Mouse (Mus musculus) mammary gland, adult 2 months (tissue): Measurements from ENCODE around the gene Rnf224. TPM values are rescaled to one million over a fixed set of nuclear protein-coding genes. Genes with fewer than 3 reads are reported as not detected.

Source experiments
- polyA plus RNA-seq: library from polyadenylated mRNA; depleted of rRNA; stranded (reverse); fragments of >200 nt; gene quantifications from 2 replicates; pipeline ENCODE4 v1.2.3, GENCODE M21; 2012; ENCODE audit warnings: low replicate concordance; rRNA removed

The Rnf224 gene
- polyA plus RNA-seq: 0.19 and 0.24 TPM in 2 replicates

GRCm38 (mm10) chr2:25236614-25237013 is at the start of gene Rnf224:
Rnf224 (minus strand) TSS chr2:25236787.

GRCm38 (mm10) chr2:25271827-25272511 is 35.4 kb upstream of the Rnf224 start, which contains the start of the genes Ssna1 and Anapc2:
Ssna1 (minus strand) TSS chr2:25272438.
Anapc2 (plus strand) TSS chr2:25272478.

GRCm38 (mm10) chr2:25262291-25262767 is 25.7 kb upstream of the Rnf224 start, which contains the start of gene Tprn:
Tprn (plus strand) TSS chr2:25262618.

GRCm38 (mm10) chr2:25255284-25255779 is 18.7 kb upstream of the Rnf224 start, which contains the start of gene Tmem203:
Tmem203 (plus strand) TSS chr2:25255439.

GRCm38 (mm10) chr2:25246183-25247072 is 9.8 kb upstream of the Rnf224 start, which contains the start of gene AL732309.1:
AL732309.1 (minus strand) TSS chr2:25246863.

GRCm38 (mm10) chr2:25242101-25242506 is 5.5 kb upstream of the Rnf224 start, which contains the start of the genes Rnf208 and Cysrt1:
Rnf208 (plus strand) TSS chr2:25242255.
Cysrt1 (minus strand) TSS chr2:25242452.

GRCm38 (mm10) chr2:25234050-25234449 is 2.5 kb downstream of the Rnf224 start, which contains the start of gene Slc34a3:
Slc34a3 (minus strand) TSS chr2:25234364.

GRCm38 (mm10) chr2:25224492-25224765 is 12.2 kb downstream of the Rnf224 start, which contains the start of gene Tubb4b:
Tubb4b (minus strand) TSS chr2:25224702.

GRCm38 (mm10) chr2:25218445-25218844 is 18.1 kb downstream of the Rnf224 start, which contains the start of gene Fam166a:
Fam166a (plus strand) TSS chr2:25218745.

GRCm38 (mm10) chr2:25214444-25214843 is 22.1 kb downstream of the Rnf224 start, which contains the start of gene Stpg3:
Stpg3 (minus strand) TSS chr2:25214637.

GRCm38 (mm10) chr2:25211121-25211670 is 25.4 kb downstream of the Rnf224 start, which contains the start of gene Nelfb:
Nelfb (minus strand) TSS chr2:25211489.

GRCm38 (mm10) chr2:25196172-25196954 is 40.2 kb downstream of the Rnf224 start, which contains the start of gene Tor4a:
Tor4a (minus strand) TSS chr2:25196886.

Other genes starting within 250 kb of the Rnf224 start
- gene Nsmf, start 182.4 kb downstream of the Rnf224 start, polyA plus RNA-seq: 113 and 165 TPM in 2 replicates
- gene Entpd8, start 156.5 kb downstream of the Rnf224 start, polyA plus RNA-seq: 0.11 and 0.26 TPM in 2 replicates
- gene Noxa1, start 141.6 kb downstream of the Rnf224 start, polyA plus RNA-seq: 0.07 and 0.16 TPM in 2 replicates
- gene Nrarp, start 56.0 kb downstream of the Rnf224 start, polyA plus RNA-seq: 15.2 and 32.0 TPM in 2 replicates
- 34.9 and 70.8 TPM in 2 replicates for gene Tor4a, start 39.9 kb downstream of the Rnf224 start, polyA plus RNA-seq
- gene Nelfb, start 25.3 kb downstream of the Rnf224 start, polyA plus RNA-seq: 51.7 and 97.1 TPM in 2 replicates
- 0.23 TPM in 1 of 2 replicates, not detected in the other for gene Stpg3, start 22.1 kb downstream of the Rnf224 start, polyA plus RNA-seq
- 0.17 and 0.19 TPM in 2 replicates for gene Fam166a, start 18.0 kb downstream of the Rnf224 start, polyA plus RNA-seq
- gene Tubb4b, start 12.1 kb downstream of the Rnf224 start, polyA plus RNA-seq: 306 and 366 TPM in 2 replicates
- 0.04 and 0.06 TPM in 2 replicates for gene Slc34a3, start 2.4 kb downstream of the Rnf224 start, polyA plus RNA-seq
- 22.4 and 35.6 TPM in 2 replicates for gene Rnf208, start 5.5 kb upstream of the Rnf224 start, polyA plus RNA-seq
- gene Cysrt1, start 5.7 kb upstream of the Rnf224 start, polyA plus RNA-seq: 20.7 and 26.5 TPM in 2 replicates
- 28.2 and 30.4 TPM in 2 replicates for gene AL732309.1, start 10.1 kb upstream of the Rnf224 start, polyA plus RNA-seq
- 52.0 and 81.2 TPM in 2 replicates for gene Tmem203, start 18.7 kb upstream of the Rnf224 start, polyA plus RNA-seq
- 18.4 and 28.7 TPM in 2 replicates for gene Tprn, start 25.8 kb upstream of the Rnf224 start, polyA plus RNA-seq
- 54.2 and 69.4 TPM in 2 replicates for gene Ssna1, start 35.7 kb upstream of the Rnf224 start, polyA plus RNA-seq
- 82.5 and 180 TPM in 2 replicates for gene Anapc2, start 35.7 kb upstream of the Rnf224 start, polyA plus RNA-seq
- not detected in 2 replicates for gene Tmem210, start 51.4 kb upstream of the Rnf224 start, polyA plus RNA-seq
- 9.9 and 19.6 TPM in 2 replicates for gene Lrrc26, start 53.1 kb upstream of the Rnf224 start, polyA plus RNA-seq
- 0.19 and 0.41 TPM in 2 replicates for gene Grin1, start 82.4 kb upstream of the Rnf224 start, polyA plus RNA-seq
- gene Man1b1, start 95.6 kb upstream of the Rnf224 start, polyA plus RNA-seq: 11.8 and 12.5 TPM in 2 replicates
- 43.0 and 55.8 TPM in 2 replicates for gene Dpp7, start 119.6 kb upstream of the Rnf224 start, polyA plus RNA-seq
- 43.6 and 71.9 TPM in 2 replicates for gene Uap1l1, start 128.9 kb upstream of the Rnf224 start, polyA plus RNA-seq
- 0.86 and 3.4 TPM in 2 replicates for gene Sapcd2, start 135.5 kb upstream of the Rnf224 start, polyA plus RNA-seq
- 48.9 and 63.5 TPM in 2 replicates for gene Entpd2, start 159.1 kb upstream of the Rnf224 start, polyA plus RNA-seq
- gene Npdc1, start 162.6 kb upstream of the Rnf224 start, polyA plus RNA-seq: 151 and 254 TPM in 2 replicates
- gene Fut7, start 186.5 kb upstream of the Rnf224 start, polyA plus RNA-seq: 7.8 and 13.8 TPM in 2 replicates
- gene Abca2, start 191.9 kb upstream of the Rnf224 start, polyA plus RNA-seq: 52.8 and 92.1 TPM in 2 replicates
- gene Clic3, start 220.1 kb upstream of the Rnf224 start, polyA plus RNA-seq: 8.4 and 21.2 TPM in 2 replicates
- 92.7 and 147 TPM in 2 replicates for gene Paxx, start 224.3 kb upstream of the Rnf224 start, polyA plus RNA-seq
- gene Ptgds, start 233.3 kb upstream of the Rnf224 start, polyA plus RNA-seq: 4.8 and 6.6 TPM in 2 replicates